Mouse (Mus musculus) lung, postnatal 4 days (tissue): ENCODE results near the gene Apex1.
"Not testable (repeated sequence)": the region's sequence is repeated elsewhere in the genome, so short reads cannot be mapped to it uniquely, and the experiment has no call there.

Source experiments
- DNase-seq, 2 experiments: peaks; one replicate each; pipeline ENCODE4 v3.0.0; 2021

Gene Apex1

DNA sequence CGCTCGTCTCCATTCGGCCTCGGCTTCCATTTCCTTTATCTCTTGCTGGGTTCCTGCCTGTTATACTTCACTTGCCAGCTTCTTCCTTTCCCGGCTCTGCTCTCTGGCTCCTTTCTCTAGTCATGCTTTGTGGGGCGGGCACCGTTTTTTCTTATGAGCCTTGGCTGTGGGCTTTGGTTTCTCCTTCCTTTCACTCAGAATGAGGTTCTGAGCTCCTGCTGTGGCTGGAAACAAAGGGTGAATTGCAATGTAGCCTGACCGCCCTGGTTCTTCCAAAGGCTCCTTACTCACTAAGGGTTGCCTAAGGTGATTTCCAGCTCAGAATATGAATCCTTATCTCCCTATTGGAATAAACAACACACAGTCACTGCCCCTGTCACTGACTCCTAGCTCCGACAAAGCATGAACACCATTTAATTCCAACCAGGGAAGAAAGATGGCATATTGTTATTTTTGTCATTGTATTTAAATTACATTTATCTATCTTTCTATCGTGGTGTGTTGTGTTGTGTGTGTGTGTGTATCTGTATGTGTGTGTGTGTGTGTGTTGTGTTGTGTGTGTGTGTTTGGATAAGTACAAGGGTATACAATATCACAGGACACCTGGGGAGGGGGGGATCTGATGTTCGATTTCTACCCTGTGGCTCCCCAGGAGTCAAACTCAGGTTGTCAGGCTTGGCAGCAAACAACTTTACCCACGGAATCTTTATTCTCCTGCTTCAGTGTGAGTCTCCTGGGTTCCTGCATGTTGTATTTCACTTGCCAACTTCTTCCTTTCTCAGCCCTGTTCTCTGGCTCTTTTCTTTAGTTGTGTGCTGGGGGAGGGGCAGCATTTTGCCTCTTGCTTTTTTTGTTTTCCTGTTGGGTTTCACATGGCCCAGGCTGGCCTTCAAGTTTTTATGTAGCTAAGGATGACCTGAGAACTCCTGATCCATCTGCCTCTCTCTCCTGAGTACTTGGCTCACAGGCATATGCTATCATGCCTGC is 45.1 kb downstream of the Apex1 start:
- peak; percentile 13 to 27 for DNase-seq

DNA sequence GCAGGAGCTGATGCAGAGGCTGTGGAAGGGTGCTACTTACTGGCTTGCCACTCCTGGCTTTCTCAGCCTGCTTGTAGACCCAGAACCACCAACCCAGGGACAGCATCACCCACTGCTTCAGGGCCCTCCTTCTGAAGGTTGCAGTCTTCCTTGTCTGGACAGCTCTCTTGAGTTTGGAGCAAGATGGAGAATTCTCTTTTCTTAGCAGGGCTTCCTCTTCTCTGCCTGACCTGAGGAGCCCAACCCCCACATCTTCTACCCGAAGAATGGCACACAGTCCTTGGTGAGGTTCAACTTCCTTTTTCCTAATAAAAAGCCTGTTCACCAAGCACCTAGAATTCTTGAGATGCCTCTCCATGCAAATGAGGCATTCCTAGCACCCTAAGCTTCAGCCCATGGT is 46.1 kb downstream of the Apex1 start:
- no peak for DNase-seq

DNA sequence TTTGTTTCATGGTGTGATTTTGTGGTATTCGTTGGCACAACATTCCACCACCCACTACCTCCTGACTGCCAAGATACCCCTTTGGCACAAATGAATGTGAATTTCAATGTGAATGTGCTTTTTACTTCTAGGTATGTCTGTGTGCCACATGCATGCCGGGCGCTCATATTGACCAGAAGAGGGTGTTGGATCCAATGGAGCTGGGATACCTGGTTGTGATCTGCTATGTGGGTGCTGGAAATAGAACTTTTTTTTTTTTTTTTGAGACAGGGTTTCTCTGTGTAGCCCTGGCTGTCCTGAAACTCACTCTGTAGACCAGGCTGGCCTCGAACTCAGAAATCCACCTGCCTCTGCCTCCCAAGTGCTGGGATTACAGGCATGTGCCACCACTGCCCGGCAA is 48.3 kb downstream of the Apex1 start:
- DNase-seq: not testable (repeated sequence)

DNA sequence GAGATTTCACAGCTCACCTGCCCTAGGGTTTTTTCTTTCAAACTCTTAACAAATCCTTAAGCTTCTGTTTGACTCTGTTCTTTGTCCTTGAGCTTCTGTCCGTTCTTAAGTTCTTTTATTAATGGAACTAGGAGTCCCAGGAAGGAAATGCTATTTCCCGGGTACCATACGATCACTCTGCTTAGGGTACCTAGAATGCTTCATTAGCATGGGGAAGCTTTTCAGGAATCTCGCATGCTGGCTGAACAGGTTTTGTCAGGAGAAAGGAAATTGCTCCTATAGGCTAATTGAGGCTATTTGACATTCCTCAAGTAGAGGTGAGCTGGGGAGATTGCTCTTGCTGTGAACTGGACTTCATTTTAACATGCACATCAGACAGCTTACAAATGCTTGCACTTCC is 48.9 kb downstream of the Apex1 start:
- no peak for DNase-seq

DNA sequence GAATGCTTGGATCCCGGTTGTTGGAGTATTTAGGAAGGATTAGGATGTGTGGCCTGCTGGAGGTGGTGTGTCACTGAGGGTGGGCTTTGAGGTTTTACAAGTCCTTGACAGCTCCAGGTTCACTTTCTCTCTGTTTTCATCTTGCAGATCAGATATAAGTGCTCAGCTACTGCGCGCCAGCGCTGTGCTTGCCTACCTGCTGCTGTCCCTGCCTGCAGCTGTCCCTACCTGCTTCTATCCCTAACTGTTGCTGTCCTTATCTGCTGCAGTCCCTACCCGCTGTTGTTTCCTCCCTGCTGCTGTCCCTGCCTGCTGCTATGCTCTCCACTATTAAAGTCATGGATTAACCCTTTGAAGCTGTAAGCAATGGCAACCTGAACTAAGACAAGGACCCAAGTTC is 50.2 kb downstream of the Apex1 start:
- no peak for DNase-seq

DNA sequence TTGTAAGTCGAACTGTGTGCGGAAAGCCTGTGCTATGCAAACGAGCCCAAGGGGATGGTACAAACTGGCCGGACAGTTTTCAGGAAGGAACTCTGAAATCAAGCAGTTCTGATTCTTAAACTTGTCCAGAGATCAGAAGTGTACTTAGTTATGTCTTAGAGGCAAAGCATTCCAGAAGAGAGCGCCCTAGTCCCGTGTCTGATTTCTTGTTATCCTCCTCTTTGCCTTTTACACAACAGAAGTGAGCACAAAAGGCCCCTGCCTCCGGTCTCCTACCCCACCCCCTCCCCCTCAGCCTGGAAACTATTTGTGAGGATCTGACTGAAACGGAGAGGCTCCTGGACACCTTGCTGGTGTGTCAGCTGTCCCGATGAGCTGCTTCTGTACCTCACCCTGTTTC is 51.9 kb downstream of the Apex1 start:
- DNase-seq: no peak
